ENCODE assay signal across 8 mouse cellular contexts in the genomic region with DNA sequence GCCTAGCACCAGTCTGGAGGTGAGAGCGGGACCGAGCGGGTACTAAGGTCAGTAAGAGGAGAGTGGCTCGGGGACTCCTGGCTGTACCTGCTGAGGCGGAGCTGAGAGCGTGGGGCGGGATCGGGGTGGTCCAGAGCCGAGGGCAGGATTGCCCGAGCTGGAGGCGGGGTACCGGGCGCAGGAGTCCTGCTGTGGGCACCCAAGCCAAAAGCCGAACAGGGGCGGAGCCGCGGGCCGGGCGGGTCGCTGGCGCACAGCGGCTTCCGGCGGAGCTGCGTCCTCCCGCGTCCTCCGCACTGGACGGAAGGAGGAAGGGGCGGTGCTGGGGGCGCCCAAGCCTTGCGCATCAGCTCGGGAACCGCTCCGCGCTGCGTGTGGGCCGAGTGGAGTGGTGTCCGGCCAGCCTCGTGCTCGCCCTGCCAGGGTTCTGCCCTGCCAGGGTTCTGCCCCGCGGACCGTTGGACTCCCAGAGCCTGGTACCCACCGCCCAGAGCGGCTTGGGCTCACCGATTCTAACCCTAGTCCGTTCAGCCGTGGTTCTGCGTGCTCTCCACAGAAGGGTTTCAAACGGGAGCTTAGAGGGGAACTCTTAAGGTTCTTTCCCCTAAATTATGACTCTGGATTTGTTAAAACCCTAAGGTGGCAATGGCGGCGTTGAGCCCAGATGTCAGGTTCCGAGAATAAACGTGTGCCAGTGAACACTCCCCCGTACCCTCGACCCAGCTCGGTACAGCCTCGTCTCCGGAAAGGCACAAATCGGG. TPM values are rescaled to one million over a fixed set of nuclear protein-coding genes. Genes with fewer than 3 reads are reported as not detected.
A peak's percentile ranks its signal among the peaks of the same experiment; 100 is the strongest.
DNase-seq lines count a peak whose midpoint lies in the region; ATAC-seq lines count a peak whose summit lies in the region.

Gene Adprh, minus strand, starts transcription at position 262 of the 761 bp plus-strand sequence.

- H3K9ac ChIP-seq in heart, embryonic 14.5 days (ENCODE audit: low read length): peak within 1 kb of the TSS; percentile 96
- H3K9ac ChIP-seq in liver, embryonic 13.5 days: peak within 1 kb of the TSS; percentile 92
- peak within 1 kb of the TSS; percentile 98 for H3K9ac ChIP-seq in stomach, embryonic 16.5 days (ENCODE audit: low read length)

- under 1% methylated on average over 59 of the region's 61 CpGs for WGBS in heart, embryonic 14.5 days
- WGBS in liver, embryonic 13.5 days (ENCODE audit: insufficient replicate concordance): under 1% methylated on average over 47 of the region's 61 CpGs
- under 1% methylated on average over 59 of the region's 61 CpGs for WGBS in stomach, embryonic 16.5 days

- ATAC-seq in heart, embryonic 14.5 days (ENCODE audit: insufficient number of reproducible peaks, insufficient read depth, low FRiP score, low read depth): peak; percentile 96
- peak; percentile 93 for ATAC-seq in liver, embryonic 13.5 days (ENCODE audit: low read depth)
- ATAC-seq in stomach, embryonic 16.5 days (ENCODE audit: insufficient read depth, low FRiP score): peak; percentile 97

- peak within 1 kb of the TSS; percentile 93 for H3K27ac ChIP-seq in brown adipose tissue, adult 24 weeks (replicated peaks; ENCODE audit: low read depth, low read length)
- peak within 1 kb of the TSS; percentile 72 to 91 for H3K27ac ChIP-seq in heart, embryonic 14.5 days (replicated peaks in 1 of 2; ENCODE audit: control insufficient read depth in 1 of 2, insufficient read depth in 1 of 2, low read depth in 2 of 2, low read length in 2 of 2)
- peak within 1 kb of the TSS; percentile 83 for H3K27ac ChIP-seq in liver, embryonic 13.5 days
- H3K27ac ChIP-seq in stomach, embryonic 16.5 days (ENCODE audit: low read length): peak within 1 kb of the TSS; percentile 96

- H3K4me3 ChIP-seq in brown adipose tissue, adult 24 weeks (ENCODE audit: insufficient read depth, low read depth, low read length): peak within 1 kb of the TSS; percentile 87
- peak within 1 kb of the TSS; percentile 66 to 74 for H3K4me3 ChIP-seq in heart, embryonic 14.5 days (ENCODE audit: control insufficient read depth in 1 of 2, insufficient read depth in 1 of 2, low read depth in 1 of 2, low read length in 2 of 2)
- peak within 1 kb of the TSS; percentile 75 for H3K4me3 ChIP-seq in liver, embryonic 13.5 days (replicated peaks)
- H3K4me3 ChIP-seq in stomach, embryonic 16.5 days (replicated peaks; ENCODE audit: low read length): peak within 1 kb of the TSS; percentile 86

- no peaks in the 10 kb centered on the region for H3K9me3 ChIP-seq in heart, embryonic 14.5 days (ENCODE audit: control insufficient read depth, low read length)
- H3K9me3 ChIP-seq in liver, embryonic 13.5 days (replicated peaks): no peaks in the 10 kb centered on the region
- no peaks in the 10 kb centered on the region for H3K9me3 ChIP-seq in stomach, embryonic 16.5 days (replicated peaks; ENCODE audit: control insufficient read depth, low read length)

- H3K4me2 ChIP-seq in heart, embryonic 14.5 days (ENCODE audit: low read length): peak within 1 kb of the TSS; percentile 86
- H3K4me2 ChIP-seq in liver, embryonic 13.5 days: peak within 1 kb of the TSS; percentile 88
- H3K4me2 ChIP-seq in stomach, embryonic 16.5 days (ENCODE audit: low read depth, low read length): peak within 1 kb of the TSS; percentile 80

- H3K27me3 ChIP-seq in heart, embryonic 14.5 days (ENCODE audit: control insufficient read depth, insufficient read depth, low read length): no peaks in the 10 kb centered on the region
- H3K27me3 ChIP-seq in liver, embryonic 13.5 days: no peaks in the 10 kb centered on the region
- H3K27me3 ChIP-seq in stomach, embryonic 16.5 days (ENCODE audit: control insufficient read depth, insufficient read depth, low read length): no peaks in the 10 kb centered on the region

- H3K36me3 ChIP-seq in heart, embryonic 14.5 days (ENCODE audit: control insufficient read depth, insufficient read depth, low read length): peaks cover 28% of the 10 kb centered on the region
- H3K36me3 ChIP-seq in liver, embryonic 13.5 days: peaks cover 16% of the 10 kb centered on the region
- 0 out of 2 replicates have a peak, but pooled peaks cover 3% of the 10 kb centered on the region for H3K36me3 ChIP-seq in stomach, embryonic 16.5 days (ENCODE audit: control insufficient read depth, insufficient read depth, low read length)

- no peaks in the 10 kb centered on the region for H3K4me1 ChIP-seq in brown adipose tissue, adult 24 weeks (ENCODE audit: control insufficient read depth, insufficient read depth, insufficient read length, low read length)
- H3K4me1 ChIP-seq in heart, embryonic 14.5 days (ENCODE audit: control insufficient read depth in 2 of 2, insufficient read depth in 2 of 2, low read length in 2 of 2): peaks cover 8 to 9% of the 10 kb centered on the region in 2 experiments
- peaks cover 51% of the 10 kb centered on the region for H3K4me1 ChIP-seq in liver, embryonic 13.5 days (replicated peaks)
- 0 out of 2 replicates have a peak, but pooled peaks cover 6% of the 10 kb centered on the region for H3K4me1 ChIP-seq in stomach, embryonic 16.5 days (ENCODE audit: control insufficient read depth, insufficient read depth, low read length)

- peak; percentile 86 for DNase-seq in CD4-positive helper T cell, adult 2 months (ENCODE audit: low read depth, low spot score)
- peak; percentile 74 for DNase-seq in fibroblast of lung, adult 2 months (ENCODE audit: low read depth)
- peak; percentile 98 for DNase-seq in kidney, postnatal 14 days
- DNase-seq in liver, embryonic 13.5 days: peak; percentile 91
- peak; percentile 91 for DNase-seq in neural tube, embryonic 10.5 days (ENCODE audit: extremely low spot score, low spot score)

RNA-seq across cellular contexts. Expression of gene Adprh, which starts in this region (rescaled TPM):
- polyA plus RNA-seq in brown adipose tissue, adult 24 weeks (2012; ENCODE audit: insufficient read depth, insufficient read length, missing spikeins): 15.4 and 21.4 TPM in 2 replicates
- polyA plus RNA-seq in heart, embryonic 14.5 days (2014; fragmentation: Nextera tagmentation; extraction: Ambion mirVana): 78.7 and 90.5 TPM in 2 replicates
- polyA plus RNA-seq in liver, embryonic 13.5 days (2015; fragmentation: Nextera tagmentation; extraction: Ambion mirVana): 38.1 and 41.2 TPM in 2 replicates
- polyA plus RNA-seq in stomach, embryonic 16.5 days (2015; fragmentation: Nextera tagmentation; extraction: Ambion mirVana): 73.0 and 79.4 TPM in 2 replicates

Comparison
In these comparisons a context has a peak if more than half of its experiments do, and no peak if none do; other contexts are left out.
1. Peak in every context shown above with its lines: DNase-seq, ATAC-seq, H3K4me3 ChIP-seq and H3K27ac ChIP-seq.